Mouse (Mus musculus) frontal cortex, postnatal 14 days (tissue): Measurements from ENCODE around the gene Psmb3.
"Not testable (repeated sequence)": the region's sequence is repeated elsewhere in the genome, so short reads cannot be mapped to it uniquely, and the experiment has no call there.

Source experiments
- DNase-seq, 2 experiments: peaks; one replicate each; pipeline ENCODE4 v3.0.0; 2022; ENCODE audit warnings: low spot score in 2 of 2

The Psmb3 gene

GRCm38 (mm10) chr11:97703039-97703826 lies at the start of gene Psmb3:
Gene Psmb3 (plus strand): TSS chr11:97703399.
- DNase-seq: peak; percentile 99

- DNase-seq: no peak
Observed at GRCm38 (mm10) chr11:97654210-97654609, 49.0 kb upstream of the Psmb3 start.

GRCm38 (mm10) chr11:97656269-97656971 lies 46.8 kb upstream of the Psmb3 start:
- DNase-seq: no peak

GRCm38 (mm10) chr11:97657184-97657945 lies 45.8 kb upstream of the Psmb3 start:
- DNase-seq: no peak

- not testable (repeated sequence) for DNase-seq
Observed at GRCm38 (mm10) chr11:97657967-97658366, 45.2 kb upstream of the Psmb3 start.

GRCm38 (mm10) chr11:97658751-97659266 lies 44.4 kb upstream of the Psmb3 start:
- DNase-seq: no peak

- DNase-seq: no peak
Observed at GRCm38 (mm10) chr11:97659267-97659989, 43.8 kb upstream of the Psmb3 start.

GRCm38 (mm10) chr11:97659990-97660714 lies 43.0 kb upstream of the Psmb3 start:
- DNase-seq: peak in 1 of 2 experiments; percentile 48

GRCm38 (mm10) chr11:97660734-97661647 lies 42.2 kb upstream of the Psmb3 start:
- no peak for DNase-seq

GRCm38 (mm10) chr11:97661648-97662133 lies 41.5 kb upstream of the Psmb3 start:
- no peak for DNase-seq

GRCm38 (mm10) chr11:97662207-97662892 lies 40.8 kb upstream of the Psmb3 start:
- DNase-seq: no peak

- peak in 1 of 2 experiments; percentile 63 for DNase-seq
Observed at GRCm38 (mm10) chr11:97662893-97663527, 40.2 kb upstream of the Psmb3 start, which contains the start of gene Mllt6. Gene Mllt6 (plus strand): TSS chr11:97663414.

GRCm38 (mm10) chr11:97663528-97664338 lies 39.5 kb upstream of the Psmb3 start:
- DNase-seq: no peak

GRCm38 (mm10) chr11:97664339-97664665 lies 38.9 kb upstream of the Psmb3 start:
- no peak for DNase-seq

GRCm38 (mm10) chr11:97664771-97665240 lies 38.4 kb upstream of the Psmb3 start:
- no peak for DNase-seq

GRCm38 (mm10) chr11:97665431-97665830 lies 37.8 kb upstream of the Psmb3 start:
- no peak for DNase-seq

GRCm38 (mm10) chr11:97666221-97666620 lies 37.0 kb upstream of the Psmb3 start:
- no peak for DNase-seq
